Mouse (Mus musculus): Measurements from ENCODE around the gene Pgbd5.

The Pgbd5 gene

DNA sequence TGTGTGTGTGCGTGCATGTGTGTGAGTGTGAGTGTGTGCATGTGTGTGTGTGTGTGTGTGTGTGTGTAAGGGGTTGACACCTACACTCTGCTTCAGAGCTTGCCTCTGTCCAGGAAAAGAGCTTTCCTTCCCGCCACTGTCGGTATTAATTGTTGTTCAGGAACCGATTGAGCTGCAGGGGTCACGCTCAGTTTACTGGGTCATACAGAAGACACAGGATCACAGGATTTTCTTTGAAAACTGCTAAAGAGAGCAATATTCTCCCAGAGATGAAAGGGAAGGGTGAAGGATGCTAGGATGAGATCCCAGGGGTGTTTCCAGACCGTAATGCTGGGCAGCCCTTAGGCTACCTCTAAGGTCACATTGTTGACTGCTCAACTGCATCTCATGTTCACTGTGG, at the start of gene Pgbd5:
Gene Pgbd5 (minus strand): TSS at position 101 of the 400 bp plus-strand sequence.
- no peak for DNase-seq (ENCODE audit: low read depth in 2 of 2, low spot score in 2 of 2)

DNA sequence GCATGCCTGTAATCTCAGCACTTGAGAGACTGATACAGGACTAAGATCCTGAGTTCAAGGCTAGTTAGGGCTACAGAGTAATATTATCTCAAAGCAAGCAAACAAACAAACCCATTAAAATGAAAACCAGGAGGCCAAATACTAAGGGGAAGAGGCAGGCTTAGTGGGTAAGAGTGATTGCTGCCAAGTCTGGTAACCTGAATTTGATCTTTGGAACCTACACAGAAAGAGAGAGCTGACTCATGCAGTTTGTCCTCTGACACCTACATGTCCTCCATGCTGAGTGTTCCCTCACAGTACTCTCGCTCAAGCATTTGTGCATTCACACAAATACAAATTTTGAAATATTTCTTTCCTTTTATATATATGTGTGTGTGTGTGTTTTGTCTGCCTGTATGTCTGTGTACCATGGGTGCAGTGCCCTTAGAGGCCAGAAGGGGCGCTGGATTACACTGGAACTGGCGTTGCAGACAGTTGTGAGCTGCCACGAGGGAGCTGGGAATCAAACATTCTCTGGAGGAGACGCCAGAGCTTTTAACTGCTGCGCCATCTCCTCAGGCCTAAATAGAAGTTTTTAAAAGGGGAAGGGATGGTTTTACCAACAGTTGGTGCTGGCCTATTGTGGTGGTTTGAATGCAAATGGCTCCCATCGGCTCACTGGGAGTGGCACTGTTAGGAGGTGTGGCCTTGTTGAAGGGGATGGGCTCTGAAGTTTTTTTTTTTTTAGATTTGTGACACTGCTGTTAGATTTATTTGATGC, 44.1 kb upstream of the Pgbd5 start:
- no peak for DNase-seq (ENCODE audit: low read depth in 2 of 2, low spot score in 2 of 2)

DNA sequence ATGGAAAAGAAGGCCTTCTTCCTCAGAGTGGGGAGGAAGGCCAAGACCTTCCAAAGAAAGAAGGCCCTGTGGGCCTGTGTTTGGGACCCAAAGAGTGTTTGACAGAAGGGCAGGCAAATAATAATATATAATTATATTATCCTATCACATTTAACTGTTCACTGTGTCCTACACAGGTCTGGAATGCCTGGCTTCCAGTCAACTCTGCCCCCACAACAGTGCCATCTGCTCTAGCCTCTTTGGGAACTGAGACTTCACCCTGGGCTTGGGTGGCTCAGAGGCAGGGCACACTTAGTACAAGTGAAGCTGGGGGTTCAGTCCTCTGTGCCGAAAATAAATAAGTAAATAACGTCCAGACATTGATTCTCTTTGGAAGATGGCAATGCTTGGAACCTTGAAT, 43.3 kb upstream of the Pgbd5 start:
- DNase-seq (ENCODE audit: low read depth in 2 of 2, low spot score in 2 of 2) = no peak

DNA sequence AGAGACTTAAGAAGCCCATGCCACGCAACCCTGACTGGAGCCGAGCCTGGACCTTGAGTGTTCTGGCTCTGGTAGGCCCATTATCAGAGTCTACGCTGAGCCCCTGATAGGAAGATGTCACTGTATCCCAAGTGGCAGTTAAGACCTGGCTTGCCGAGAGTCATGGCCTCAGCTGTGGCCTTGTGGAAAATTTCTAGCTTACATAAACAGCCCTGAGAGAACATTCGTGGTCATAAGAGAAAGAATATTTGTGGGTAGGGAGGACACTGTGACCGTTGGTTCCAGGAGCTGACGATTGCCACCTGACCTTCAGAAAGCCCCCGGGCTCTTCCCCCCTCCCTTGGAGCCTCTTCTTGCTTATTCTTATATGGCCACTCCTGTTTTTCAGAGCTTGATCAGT, 40.9 kb upstream of the Pgbd5 start:
- DNase-seq (ENCODE audit: low read depth in 2 of 2, low spot score in 2 of 2) = no peak

DNA sequence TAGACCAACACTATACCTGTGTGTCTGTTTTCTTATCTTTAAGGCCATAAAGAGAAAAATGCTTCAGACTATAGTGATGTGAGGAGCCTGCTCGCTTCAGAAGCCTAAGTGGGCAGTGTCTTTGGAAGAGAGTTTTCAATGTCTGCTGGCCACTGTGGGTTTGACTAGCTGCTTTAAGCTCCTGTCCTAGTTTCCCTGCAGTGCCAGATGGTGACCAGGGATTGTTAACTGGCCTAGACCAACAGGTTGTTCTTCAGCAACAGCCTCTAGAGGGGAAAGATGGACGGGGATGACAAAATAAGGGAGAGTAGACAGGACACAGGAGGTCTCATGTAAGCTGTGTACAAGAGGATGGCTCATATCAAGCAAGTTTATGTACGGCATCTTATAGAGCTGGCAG, 39.8 kb upstream of the Pgbd5 start:
- no peak for DNase-seq (ENCODE audit: low read depth in 2 of 2, low spot score in 2 of 2)

DNA sequence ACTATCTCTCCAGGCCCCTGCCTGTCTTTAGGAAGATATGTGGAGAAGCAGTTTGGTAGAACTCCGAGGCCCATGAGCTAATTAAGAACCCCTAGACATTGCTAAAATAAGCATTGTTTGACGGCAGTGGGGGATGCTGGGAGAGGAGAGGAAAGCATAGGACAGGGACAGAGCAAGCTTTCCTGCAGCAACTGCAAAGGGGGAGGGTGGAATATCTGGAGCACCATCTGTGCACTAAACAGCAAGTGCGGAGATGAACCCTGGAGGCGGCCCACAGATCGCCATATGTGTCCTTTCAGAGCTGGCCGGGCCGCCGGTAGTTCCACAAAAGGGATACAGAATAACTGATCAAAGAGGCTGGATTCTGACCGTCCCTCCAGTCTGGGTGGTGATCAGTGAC, 37.2 kb upstream of the Pgbd5 start:
- DNase-seq (ENCODE audit: low read depth in 2 of 2, low spot score in 2 of 2) = no peak

DNA sequence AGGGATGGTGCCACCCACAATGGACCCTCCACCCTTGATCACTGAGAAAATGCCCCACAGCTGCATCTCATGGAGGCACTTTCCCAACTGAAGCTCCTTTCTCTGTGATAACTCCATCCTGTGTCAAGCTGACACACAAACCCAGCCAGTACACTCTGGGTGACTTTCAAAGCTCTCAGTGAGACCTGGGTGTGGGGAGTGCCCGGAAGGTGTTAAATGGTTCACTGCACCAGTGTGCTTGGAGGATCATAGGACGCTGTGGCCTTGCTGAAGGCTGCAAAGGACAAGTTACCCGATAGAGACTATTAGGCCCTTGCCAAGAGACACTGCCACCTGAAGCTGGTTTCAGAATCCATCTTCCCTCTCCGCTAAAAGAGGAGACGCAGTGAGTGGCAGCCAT, 36.2 kb upstream of the Pgbd5 start:
- no peak for DNase-seq (ENCODE audit: low read depth in 2 of 2, low spot score in 2 of 2)

DNA sequence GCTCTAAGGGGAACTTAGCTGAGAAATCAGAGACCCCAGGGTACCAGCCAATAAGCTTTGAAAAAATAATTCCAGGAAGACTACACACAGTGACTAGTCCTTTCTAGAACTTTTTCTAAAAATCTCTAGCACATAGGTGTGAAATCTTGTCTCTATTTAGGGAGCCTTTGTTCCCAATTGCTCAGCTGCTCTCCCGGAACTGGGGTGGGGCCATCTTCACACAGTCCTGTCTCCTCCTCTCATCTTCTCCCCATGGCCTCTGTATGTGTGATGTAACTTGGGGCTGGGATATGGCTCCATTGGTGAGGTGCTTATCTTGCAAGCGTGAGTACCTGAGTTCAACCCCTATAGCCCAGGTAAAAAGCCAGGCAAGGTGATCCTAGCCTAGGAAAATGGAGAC, 25.2 kb upstream of the Pgbd5 start:
- DNase-seq (ENCODE audit: low read depth in 2 of 2, low spot score in 2 of 2) = no peak

DNA sequence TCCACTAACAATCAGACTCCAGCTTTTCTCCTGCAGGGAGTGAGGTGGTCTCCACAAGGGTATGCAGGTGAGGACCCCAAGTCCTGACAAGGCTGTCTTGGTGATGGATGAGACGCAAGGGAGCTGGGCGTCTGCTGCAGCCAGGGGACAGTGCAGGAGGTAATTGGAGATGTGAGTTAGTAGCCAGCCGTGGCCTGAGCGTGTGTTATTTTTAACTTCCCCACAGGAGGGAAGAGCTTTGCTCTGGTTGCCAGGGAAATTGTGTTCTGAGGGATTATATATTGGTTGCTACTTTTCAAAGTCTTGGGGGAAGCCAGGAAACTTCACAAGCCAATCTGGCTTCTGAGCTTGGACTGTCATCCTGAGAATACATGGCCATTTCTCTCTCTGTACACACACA, 23.7 kb upstream of the Pgbd5 start:
- no peak for DNase-seq (ENCODE audit: low read depth in 2 of 2, low spot score in 2 of 2)

DNA sequence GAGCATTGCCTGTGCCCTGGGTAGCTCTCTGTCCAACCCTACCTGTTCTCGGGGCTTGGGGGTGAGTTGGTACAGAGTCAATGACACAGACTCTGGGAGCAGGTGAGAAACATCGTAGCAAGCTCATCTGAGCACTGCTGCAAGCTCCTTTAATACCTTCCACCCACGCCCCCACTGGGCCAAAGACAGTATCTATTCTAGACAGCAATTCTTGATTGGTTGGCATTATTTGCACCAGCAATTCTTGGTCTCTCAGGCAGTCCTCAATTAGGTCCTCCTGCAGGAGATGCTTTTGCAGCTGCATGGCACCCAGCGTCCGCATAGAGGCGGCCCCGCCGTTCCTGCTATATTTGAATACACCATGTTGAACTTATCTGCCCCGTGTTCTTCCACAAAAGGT, 22.7 kb upstream of the Pgbd5 start:
- no peak for DNase-seq (ENCODE audit: low read depth in 2 of 2, low spot score in 2 of 2)

DNA sequence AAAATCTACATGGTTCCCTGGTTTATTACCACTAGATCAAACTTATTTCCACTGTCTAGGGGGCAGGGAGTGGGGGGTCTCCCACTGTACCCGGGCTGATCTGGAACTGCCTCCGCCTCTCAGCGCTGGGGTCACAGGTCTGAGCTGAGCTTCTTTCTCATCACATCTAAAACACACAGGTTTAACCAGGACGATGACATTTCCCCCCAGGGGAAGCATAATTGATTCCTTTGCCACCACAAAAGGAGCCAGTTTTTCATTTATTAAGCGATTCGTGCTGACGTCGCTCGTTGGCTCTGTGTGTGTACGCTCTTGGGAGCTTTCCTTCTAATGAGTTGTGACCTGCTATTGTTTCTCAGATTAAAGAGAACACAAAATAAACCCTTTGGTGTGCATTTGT, 21.6 kb upstream of the Pgbd5 start:
- no peak for DNase-seq (ENCODE audit: low read depth in 2 of 2, low spot score in 2 of 2)

DNA sequence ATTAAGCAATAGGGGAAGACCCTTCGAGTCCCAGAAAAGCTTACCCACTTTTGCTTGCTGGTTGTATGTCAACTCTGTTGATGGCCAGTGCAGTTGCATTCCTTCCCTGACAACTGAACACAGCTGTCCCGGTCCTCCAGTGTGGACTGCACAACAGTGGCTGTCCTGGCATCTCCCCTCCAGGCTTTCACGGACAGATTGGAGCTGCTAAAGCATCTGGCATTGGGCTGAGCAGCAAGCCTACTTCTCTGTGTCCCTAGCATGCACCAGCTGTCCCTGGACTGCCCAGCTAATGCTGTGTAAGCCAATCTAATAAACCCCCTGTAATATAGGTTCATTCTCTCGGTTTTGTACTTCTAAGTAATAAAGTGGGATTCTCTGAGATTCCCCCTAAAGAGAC, 21.2 kb upstream of the Pgbd5 start:
- no peak for DNase-seq (ENCODE audit: low read depth in 2 of 2, low spot score in 2 of 2)

DNA sequence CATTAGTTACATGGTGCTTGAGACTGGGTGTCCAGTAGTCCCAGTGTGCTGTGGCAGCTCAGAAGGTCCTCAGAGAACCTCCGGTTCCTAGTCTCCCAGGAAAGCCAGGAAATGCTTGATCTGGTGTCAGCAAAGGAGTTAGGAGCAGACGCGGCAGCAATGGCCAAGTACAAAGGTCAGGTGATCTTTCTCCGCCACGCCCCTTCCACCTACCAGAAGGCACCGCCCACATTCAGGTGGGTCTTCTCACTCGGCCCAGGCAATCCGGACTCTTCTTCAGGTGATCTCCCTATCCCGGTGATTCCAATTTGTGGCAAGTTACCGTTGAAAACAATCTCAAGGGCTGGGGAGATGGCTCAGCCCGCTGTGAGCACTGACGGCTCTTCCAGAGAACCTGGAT, 20.2 kb upstream of the Pgbd5 start:
- no peak for DNase-seq (ENCODE audit: low read depth in 2 of 2, low spot score in 2 of 2)

DNA sequence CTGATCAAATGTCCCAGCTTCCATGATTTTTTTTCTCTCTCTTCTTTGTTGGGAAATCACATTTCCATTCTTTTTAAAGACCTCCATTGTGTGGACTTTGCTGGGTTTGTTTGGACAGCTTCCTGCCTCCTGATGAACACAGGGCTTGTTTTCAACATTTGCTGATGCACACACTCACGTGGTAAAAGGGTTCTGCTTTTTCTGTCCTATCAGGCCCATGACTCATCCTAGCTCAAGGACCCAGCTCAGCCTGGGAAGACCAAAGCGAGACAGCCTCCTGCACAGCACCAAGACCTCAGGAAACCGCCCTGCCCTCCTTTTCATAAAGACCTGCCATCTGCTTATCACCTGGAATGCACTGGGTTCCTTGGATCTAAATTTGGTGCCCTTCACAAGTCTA, 15.9 kb upstream of the Pgbd5 start:
- DNase-seq (ENCODE audit: low read depth in 2 of 2, low spot score in 2 of 2) = no peak

DNA sequence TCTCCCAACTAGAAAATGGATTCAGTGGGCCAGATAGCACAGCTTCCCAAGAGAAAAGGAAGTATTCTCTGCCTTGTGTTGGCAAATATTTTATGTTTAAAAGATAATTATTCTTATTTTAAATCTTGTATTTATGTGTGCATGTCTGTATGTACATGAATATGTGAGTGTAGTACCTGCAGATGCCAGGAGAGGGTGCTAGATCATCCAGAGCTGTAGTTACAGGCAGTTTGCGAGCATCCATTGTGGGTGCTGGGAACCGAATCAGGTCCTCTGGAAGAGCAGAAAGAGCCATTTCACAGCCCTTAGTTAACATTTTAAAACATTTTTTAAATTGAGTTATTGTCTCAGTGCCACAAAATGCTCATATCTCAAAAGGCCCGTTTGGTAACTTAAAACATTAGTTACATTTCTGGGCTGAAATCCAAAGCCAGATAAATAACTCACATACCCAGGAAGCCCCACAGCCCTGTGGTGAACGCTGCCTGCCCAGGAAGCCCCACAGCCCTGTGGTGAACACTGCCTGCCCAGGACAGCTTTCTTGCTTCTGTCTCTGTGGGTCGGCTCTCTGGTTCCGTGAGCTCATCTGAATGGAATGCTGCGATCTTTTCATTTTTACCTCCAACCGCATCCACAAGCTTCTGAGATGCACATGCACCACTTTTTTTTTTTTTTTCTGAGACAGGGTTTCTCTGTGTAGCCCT, 10.9 kb upstream of the Pgbd5 start:
- no peak for DNase-seq (ENCODE audit: low read depth in 2 of 2, low spot score in 2 of 2)

DNA sequence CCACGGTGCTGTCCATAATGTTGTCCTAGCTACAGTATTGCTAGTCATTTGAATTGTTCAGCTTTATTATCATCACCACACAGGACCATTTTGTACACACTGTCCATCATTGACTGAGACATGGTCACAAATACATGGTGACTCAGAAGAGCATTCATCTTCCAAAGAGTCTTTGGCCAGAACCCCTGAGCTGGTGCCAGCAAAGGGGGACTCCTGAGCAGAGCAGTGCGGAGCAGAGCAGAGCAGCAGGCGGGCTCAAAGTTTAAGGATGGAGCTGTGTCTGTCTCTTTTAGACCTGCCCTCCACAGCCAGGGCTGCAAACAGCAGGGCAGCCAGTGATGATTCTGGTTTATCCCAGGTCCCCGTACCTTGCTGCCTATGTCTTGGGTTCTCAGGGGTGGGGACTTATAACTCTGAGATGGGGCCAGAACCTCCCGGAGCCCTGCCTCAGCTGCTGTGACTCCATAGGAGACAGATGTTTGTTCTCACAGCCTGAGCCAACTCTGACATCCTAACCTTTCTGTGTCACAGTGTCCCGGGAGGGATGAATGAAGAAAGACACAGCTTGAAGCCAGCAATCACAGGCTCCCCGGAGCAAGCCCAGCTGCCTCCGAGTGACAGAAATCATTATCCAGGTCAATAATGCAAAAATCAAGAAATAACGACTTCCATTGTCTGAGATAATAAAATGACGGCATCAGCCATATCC, 9.7 kb upstream of the Pgbd5 start:
- no peak for DNase-seq (ENCODE audit: low read depth in 2 of 2, low spot score in 2 of 2)

DNA sequence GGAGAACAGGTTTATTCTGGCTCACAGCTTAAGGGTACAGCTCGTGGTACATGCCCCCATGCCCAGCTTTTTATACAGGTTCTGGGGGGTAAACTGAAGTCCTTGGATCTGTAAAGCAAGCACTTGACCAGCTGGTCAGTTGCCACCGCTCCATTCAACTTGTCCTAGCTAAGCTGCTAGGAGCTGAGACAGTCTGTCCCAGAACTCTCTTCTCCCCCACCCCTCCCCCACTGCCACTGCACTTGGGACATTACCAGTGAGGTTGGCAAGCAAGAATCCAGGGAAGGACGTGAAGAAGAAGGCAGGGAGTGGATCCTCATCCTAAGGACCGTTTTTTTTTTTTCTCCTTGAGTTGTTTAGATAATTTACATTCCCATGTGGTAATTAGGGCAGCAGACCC, 2.7 kb downstream of the Pgbd5 start:
- no peak for DNase-seq (ENCODE audit: low read depth in 2 of 2, low spot score in 2 of 2)

DNA sequence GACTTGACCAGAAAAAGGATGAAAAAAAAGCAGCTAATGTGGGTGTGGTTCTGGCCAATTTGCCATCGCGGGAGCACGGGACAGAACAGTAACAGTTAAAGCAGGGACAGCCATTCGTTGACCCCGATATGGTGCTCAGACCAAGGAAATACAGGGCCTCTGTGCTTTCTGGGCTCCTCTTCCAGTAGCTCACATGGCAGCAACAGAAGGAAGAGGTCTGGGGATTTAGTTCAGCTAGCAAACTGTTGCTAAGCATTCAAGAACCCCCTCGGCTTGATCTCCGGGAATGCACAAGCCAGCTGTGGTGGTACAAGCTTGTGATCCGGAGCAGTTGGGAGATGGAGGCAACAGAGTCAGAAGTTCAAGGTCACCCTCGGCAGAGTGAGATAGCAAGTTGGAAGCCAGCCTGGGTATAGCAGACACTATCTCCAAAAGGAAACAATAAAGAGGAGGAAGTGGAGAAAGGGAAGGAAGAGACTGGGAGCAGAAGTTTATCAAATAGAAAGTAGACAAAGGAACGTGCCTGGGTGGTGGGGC, 3.7 kb downstream of the Pgbd5 start:
- DNase-seq (ENCODE audit: low read depth in 2 of 2, low spot score in 2 of 2) = no peak

DNA sequence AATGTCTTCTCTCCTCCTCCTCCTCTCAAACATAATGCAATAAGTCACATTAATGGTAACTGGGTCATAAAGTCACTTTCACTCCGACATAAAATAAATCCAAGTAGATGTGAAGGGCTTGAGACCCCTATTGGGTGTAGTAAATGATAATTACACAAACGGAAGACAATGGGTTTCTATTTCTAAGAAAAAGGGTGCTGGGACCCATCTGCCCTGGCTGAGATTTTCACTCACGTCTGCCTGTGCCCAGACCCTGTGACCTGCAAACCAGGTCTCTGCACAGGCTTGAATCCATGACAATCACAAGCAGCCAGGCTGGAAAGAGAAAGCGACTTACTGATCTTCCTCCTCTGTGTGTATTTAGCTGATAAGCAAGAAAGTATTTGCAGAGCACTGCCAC, 4.3 kb downstream of the Pgbd5 start:
- DNase-seq (ENCODE audit: low read depth in 2 of 2, low spot score in 2 of 2) = no peak

DNA sequence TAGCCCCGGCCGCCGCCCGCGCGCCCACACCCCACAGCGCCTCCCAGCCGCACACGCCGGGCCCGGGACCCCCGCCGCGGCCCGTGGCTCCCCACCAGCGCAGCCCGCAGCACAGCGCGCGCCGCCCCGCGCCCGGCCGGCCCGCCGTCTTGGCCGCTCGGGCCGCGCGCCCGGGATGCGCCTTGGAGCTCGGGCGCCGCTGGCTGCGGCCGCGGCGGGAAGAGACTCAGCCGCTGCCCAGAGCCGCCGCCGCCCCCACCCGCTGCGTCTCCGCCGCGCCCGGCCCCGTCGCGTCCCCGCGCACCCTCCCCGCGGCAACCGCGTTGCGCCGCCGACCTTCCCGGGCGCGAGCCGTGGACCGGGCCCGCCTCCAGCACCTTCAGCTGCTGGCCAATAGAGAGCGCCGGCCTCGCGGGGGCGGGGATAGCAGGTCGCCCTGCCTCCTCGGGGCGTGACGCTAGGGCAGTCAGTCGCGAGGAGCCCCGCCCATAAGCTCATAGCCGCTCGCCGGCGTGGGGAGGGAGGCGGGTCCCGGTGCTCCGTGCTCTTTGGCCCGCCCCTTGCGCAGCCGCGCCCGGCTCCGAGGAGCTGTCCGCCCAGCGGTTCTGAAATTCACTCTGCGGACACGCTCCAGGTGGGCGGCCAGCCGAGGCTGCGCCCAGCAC, 5.2 kb downstream of the Pgbd5 start:
- DNase-seq (ENCODE audit: low read depth in 2 of 2, low spot score in 2 of 2) = peak; percentile 28 to 53

DNA sequence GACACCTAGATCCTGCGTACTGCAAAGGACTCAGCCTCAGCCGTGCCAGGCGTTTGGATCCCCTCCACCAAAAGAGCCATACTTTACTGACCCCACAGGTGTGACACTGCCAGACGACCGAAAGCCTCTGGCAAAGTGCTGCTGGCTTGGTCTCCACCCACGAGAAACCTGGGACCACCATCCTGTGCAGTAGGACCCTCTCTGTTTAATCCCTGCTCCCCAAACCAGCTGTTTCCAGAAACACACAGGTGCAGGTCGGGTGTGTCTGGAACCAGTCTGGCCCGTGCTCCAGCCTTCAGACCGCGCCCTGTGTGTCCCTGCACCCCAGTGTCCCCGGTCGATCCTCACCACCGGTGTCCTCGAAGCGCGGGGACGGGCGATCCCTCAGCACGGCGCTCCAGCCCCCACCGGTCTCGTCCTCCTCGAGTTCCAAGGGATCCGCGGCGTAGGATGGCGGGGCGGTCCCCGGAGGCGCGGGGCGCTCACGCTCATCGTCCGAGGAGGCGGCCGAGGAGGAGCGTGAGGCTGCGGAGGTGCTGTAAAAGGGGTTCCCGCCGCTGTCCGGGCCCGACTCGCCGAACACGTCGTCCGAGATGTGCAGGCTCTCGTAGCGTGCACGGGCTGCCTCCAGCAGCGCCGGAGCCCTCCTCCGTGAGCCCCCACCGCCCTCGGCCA, 5.9 kb downstream of the Pgbd5 start:
- no peak for DNase-seq (ENCODE audit: low read depth in 2 of 2, low spot score in 2 of 2)

Measured in CD8-positive naive resting alpha-beta T cell, adult 2 months (primary cell).